Mouse (Mus musculus) stomach, postnatal 0 days (tissue): Measurements from ENCODE around the gene Fam98a. TPM values are rescaled to one million over a fixed set of nuclear protein-coding genes. Genes with fewer than 3 reads are reported as not detected.

Experiments
- ATAC-seq: fragments of 200-750 bp; cut with Nextera tagmentation; 2 replicates; pipeline ENCODE4 v1.8.0; 2017; ENCODE audit not compliant: low FRiP score, low TSS enrichment
- DNase-seq: peaks from one replicate; pipeline ENCODE4 v3.0.0-alpha.2; 2016; ENCODE audit warnings: low spot score
- H3K27ac ChIP-seq: fragments of 300-500 bp; sonication (generic); replicated peaks from 2 replicates; pipeline ENCODE4 v1.5.1; 2014; ENCODE audit warnings: mild to moderate bottlenecking, control low read depth
- H3K27me3 ChIP-seq: fragments of 300-500 bp; sonication (generic); 2 replicates; pipeline ENCODE4 v1.6.1; 2014; ENCODE audit warnings: low read length; ENCODE audit not compliant: control insufficient read depth, insufficient read depth
- H3K36me3 ChIP-seq: fragments of 300-500 bp; sonication (generic); 2 replicates; pipeline ENCODE4 v1.6.1; 2014; ENCODE audit warnings: low read length, mixed read lengths; ENCODE audit not compliant: control insufficient read depth, insufficient read depth
- H3K4me1 ChIP-seq: fragments of 300-500 bp; sonication (generic); replicated peaks from 2 replicates; pipeline ENCODE4 v1.6.1; 2014; ENCODE audit warnings: antibody characterized with exemption; ENCODE audit not compliant: control insufficient read depth, insufficient read depth
- H3K4me2 ChIP-seq: fragments of 300-500 bp; sonication (generic); replicated peaks from 2 replicates; pipeline ENCODE4 v1.6.1; 2014; ENCODE audit warnings: low read depth, mild to moderate bottlenecking, control low read depth, moderate library complexity
- H3K4me3 ChIP-seq: fragments of 300-500 bp; sonication (generic); 2 replicates; pipeline ENCODE4 v1.5.1; 2014; ENCODE audit warnings: low read depth, low read length, control low read depth
- H3K9ac ChIP-seq: fragments of 300-500 bp; sonication (generic); 2 replicates; pipeline ENCODE4 v1.6.1; 2014; ENCODE audit warnings: mild to moderate bottlenecking, low read length, control low read depth, mixed read lengths
- H3K9me3 ChIP-seq: fragments of 300-500 bp; sonication (generic); 2 replicates; pipeline ENCODE4 v1.6.1; 2016; ENCODE audit warnings: low read length; ENCODE audit not compliant: control insufficient read depth
- CTCF ChIP-seq: IDR thresholded peaks from 2 replicates; pipeline ENCODE4 v1.5.1; 2016; ENCODE audit warnings: antibody characterized with exemption, low read depth, mild to moderate bottlenecking, moderate library complexity
- EP300 ChIP-seq: optimal IDR thresholded peaks from 2 replicates; pipeline ENCODE3; 2016; ENCODE audit warnings: antibody characterized with exemption
- WGBS: fragments of 180-500 bp; shearing (Covaris S2); extraction: QIAGEN DNeasy Blood & Tissue Kit; methylation state at CpG from one replicate; pipeline ENCODE4 v1.1.7; 2014; 5-methylcytosine and 5-hydroxymethylcytosine counted together
- polyA plus RNA-seq: library from polyadenylated mRNA; unstranded; fragments of >200 nt; fragmentation: Nextera tagmentation; extraction: Ambion mirVana; gene quantifications from 2 replicates; pipeline ENCODE4 v1.2.1, GENCODE M21; 2015

Gene Fam98a
- polyA plus RNA-seq, result 14.2 and 15.6 TPM in 2 replicates

- peak; percentile 99 for DNase-seq
- peak; percentile 99 for ATAC-seq
- Histone ChIP-seq H3K27ac (0 out of 2 replicates have a peak within 1 kb of the TSS, but pooled peaks have one; percentile 63), H3K36me3 (no peaks in the 10 kb centered on the region), H3K9me3 (no peaks in the 10 kb centered on the region), H3K4me1 (0 out of 2 replicates have a peak, but pooled peaks cover 2% of the 10 kb centered on the region), H3K9ac (peak within 1 kb of the TSS; percentile 80), H3K27me3 (no peaks in the 10 kb centered on the region), H3K4me3 (peak within 1 kb of the TSS; percentile 86), H3K4me2 (peak within 1 kb of the TSS; percentile 71)
- TF ChIP-seq CTCF (peak; percentile 90), EP300 (no peak)
- WGBS, result under 1% methylated on average over 56 of the region's 56 CpGs
Observed at GRCm38 (mm10) chr17:75551512-75552400, at the start of gene Fam98a. TSS of gene Fam98a (minus strand) at chr17:75551946.

GRCm38 (mm10) chr17:75598652-75599051 lies 46.9 kb upstream of the Fam98a start:
- H3K4me1 ChIP-seq, result no peaks in the 10 kb centered on the region
- no peak for TF ChIP-seq EP300
- TF ChIP-seq CTCF, result no peak
- no peaks in the 10 kb centered on the region for H3K27me3 ChIP-seq
- H3K4me2 ChIP-seq, result no peak overlapping the region
- ATAC-seq, result no peak
- no peaks in the 10 kb centered on the region for H3K36me3 ChIP-seq
- no peaks in the 10 kb centered on the region for H3K9me3 ChIP-seq
- no peak overlapping the region for H3K4me3 ChIP-seq
- H3K27ac ChIP-seq, result no peak overlapping the region
- DNase-seq, result no peak
- WGBS, result 44% methylated on average over 3 of the region's 3 CpGs
- H3K9ac ChIP-seq, result no peak overlapping the region

- TF ChIP-seq EP300, result no peak
- no peak for TF ChIP-seq CTCF
- H3K4me2 ChIP-seq, result no peak overlapping the region
- H3K27me3 ChIP-seq, result no peaks in the 10 kb centered on the region
- H3K9ac ChIP-seq, result no peak overlapping the region
- no peaks in the 10 kb centered on the region for H3K9me3 ChIP-seq
- no peak overlapping the region for H3K27ac ChIP-seq
- H3K36me3 ChIP-seq, result no peaks in the 10 kb centered on the region
- ATAC-seq, result no peak; the same call in 1 of the 2 replicates
- H3K4me1 ChIP-seq, result no peaks in the 10 kb centered on the region
- no peak overlapping the region for H3K4me3 ChIP-seq
- DNase-seq, result no peak
- 80% methylated on average over 1 of the region's 1 CpGs for WGBS
Observed at GRCm38 (mm10) chr17:75582738-75583137, 31.0 kb upstream of the Fam98a start.

GRCm38 (mm10) chr17:75575608-75576007 lies 23.9 kb upstream of the Fam98a start:
- no peaks in the 10 kb centered on the region for H3K27me3 ChIP-seq
- TF ChIP-seq EP300, result no peak
- no peak for TF ChIP-seq CTCF
- ATAC-seq, result no peak
- H3K4me2 ChIP-seq, result no peak overlapping the region
- no peak overlapping the region for H3K9ac ChIP-seq
- H3K4me3 ChIP-seq, result no peak overlapping the region
- H3K9me3 ChIP-seq, result no peaks in the 10 kb centered on the region
- no peaks in the 10 kb centered on the region for H3K4me1 ChIP-seq
- H3K27ac ChIP-seq, result no peak overlapping the region
- no peak for DNase-seq
- no peaks in the 10 kb centered on the region for H3K36me3 ChIP-seq
- WGBS, result 62% methylated on average over 7 of the region's 7 CpGs

GRCm38 (mm10) chr17:75558041-75558440 lies 6.3 kb upstream of the Fam98a start:
- WGBS, result 94% methylated on average over 2 of the region's 2 CpGs
- no peaks in the 10 kb centered on the region for H3K4me1 ChIP-seq
- H3K27ac ChIP-seq, result no peak overlapping the region
- no peak overlapping the region for H3K9ac ChIP-seq
- H3K4me3 ChIP-seq, result no peak overlapping the region
- no peak for DNase-seq
- H3K27me3 ChIP-seq, result no peaks in the 10 kb centered on the region
- no peaks in the 10 kb centered on the region for H3K36me3 ChIP-seq
- no peak overlapping the region for H3K4me2 ChIP-seq
- ATAC-seq, result no peak
- H3K9me3 ChIP-seq, result no peaks in the 10 kb centered on the region
- no peak for TF ChIP-seq CTCF
- TF ChIP-seq EP300, result no peak

GRCm38 (mm10) chr17:75557031-75557430 lies 5.3 kb upstream of the Fam98a start:
- no peak overlapping the region for H3K27ac ChIP-seq
- no peak for TF ChIP-seq CTCF
- TF ChIP-seq EP300, result no peak
- no peak for ATAC-seq
- H3K27me3 ChIP-seq, result no peaks in the 10 kb centered on the region
- no peaks in the 10 kb centered on the region for H3K9me3 ChIP-seq
- no peak for DNase-seq
- 33% methylated on average over 3 of the region's 3 CpGs for WGBS
- H3K36me3 ChIP-seq, result no peaks in the 10 kb centered on the region
- no peak overlapping the region for H3K4me3 ChIP-seq
- no peaks in the 10 kb centered on the region for H3K4me1 ChIP-seq
- H3K4me2 ChIP-seq, result no peak overlapping the region
- no peak overlapping the region for H3K9ac ChIP-seq
